Mouse (Mus musculus) G1E (cell line): ENCODE results near the gene Gm28102. TPM values are rescaled to one million over a fixed set of nuclear protein-coding genes. Genes with fewer than 3 reads are reported as not detected.
"Not testable (repeated sequence)": the region's sequence is repeated elsewhere in the genome, so short reads cannot be mapped to it uniquely, and the experiment has no call there.

Source experiments
- ATAC-seq: 2 replicates; pipeline ENCODE4 v1.8.0; 2016; ENCODE audit warnings: mild to moderate bottlenecking; ENCODE audit not compliant: insufficient number of reproducible peaks, poor library complexity, low FRiP score, severe bottlenecking; ENCODE audit errors: extremely low read depth
- DNase-seq: peaks from one replicate; pipeline ENCODE4 v3.0.0; 2012; ENCODE audit warnings: low spot score
- H3K27me3 ChIP-seq: 2 replicates; pipeline ENCODE4 v1.6.1; 2012; ENCODE audit warnings: mild to moderate bottlenecking, low read length, inconsistent platforms; ENCODE audit not compliant: insufficient read depth
- H3K36me3 ChIP-seq: replicated peaks from 2 replicates; pipeline ENCODE3; 2012; ENCODE audit warnings: mild to moderate bottlenecking, inconsistent platforms
- H3K4me1 ChIP-seq: 2 replicates; pipeline ENCODE4 v1.6.1; 2012; ENCODE audit warnings: low read depth, low read length, inconsistent platforms, mixed read lengths; ENCODE audit not compliant: insufficient read depth
- H3K4me3 ChIP-seq: 2 replicates; pipeline ENCODE4 v1.5.1; 2012; ENCODE audit warnings: low read depth, mild to moderate bottlenecking, inconsistent platforms, low read length, moderate library complexity, mixed read lengths
- H3K9me3 ChIP-seq: replicated peaks from 2 replicates; pipeline ENCODE4 v1.6.1; 2012; ENCODE audit warnings: inconsistent platforms
- polyA plus RNA-seq: library from polyadenylated mRNA; stranded (reverse); fragments of >175 nt; gene quantifications from 2 replicates; pipeline ENCODE4 v1.2.3, GENCODE M21; 2012
- total RNA-seq, 2 experiments: library from RNA; stranded (forward) in 1 of 2; stranded (reverse) in 1 of 2; fragments of 200-1000 nt in 1 of 2; fragments of >200 nt in 1 of 2; fragmentation: Nextera tagmentation in 1 of 2; gene quantifications; 2 replicates each; pipeline ENCODE4 v1.2.3; 2014 to 2017

Gm28102 gene
- total RNA-seq (2014; fragmentation: Nextera tagmentation) (not detected in 2 replicates), total RNA-seq (2017) (not detected in 2 replicates), polyA plus RNA-seq (not detected in 2 replicates)

GRCm38 (mm10) chrY:88053015-88053414 is at the start of gene Gm28102:
Gm28102 (plus strand) TSS chrY:88053315.
- not testable (repeated sequence) for H3K4me3 ChIP-seq, DNase-seq, H3K9me3 ChIP-seq, H3K4me1 ChIP-seq, H3K36me3 ChIP-seq, H3K27me3 ChIP-seq, ATAC-seq
